Mouse (Mus musculus) testis, adult 2 months (tissue): ENCODE data around the gene Sp7.

ENCODE experiments used
- CTCF ChIP-seq: fragments of 200-500 bp; IDR thresholded peaks from 2 replicates; pipeline ENCODE4 v1.5.1; 2012; ENCODE audit warnings: low read depth, mild to moderate bottlenecking, inconsistent platforms, low read length, moderate library complexity; ENCODE audit not compliant: control insufficient read depth, insufficient read depth, insufficient replicate concordance
- POLR2A ChIP-seq: fragments of 200-500 bp; IDR thresholded peaks from 2 replicates; pipeline ENCODE4 v1.6.1; 2012; ENCODE audit warnings: low read depth, mild to moderate bottlenecking, inconsistent platforms, low read length, moderate library complexity; ENCODE audit not compliant: control insufficient read depth

GRCm38 (mm10) chr15:102336946-102337345 lies 30.0 kb downstream of the Sp7 start:
- TF ChIP-seq CTCF (no peak), POLR2A (no peak)
